Mouse (Mus musculus): ENCODE measurements around the gene Ass1. TPM values are rescaled to one million over a fixed set of nuclear protein-coding genes. Genes with fewer than 3 reads are reported as not detected.
"Not testable (repeated sequence)": the region's sequence is repeated elsewhere in the genome, so short reads cannot be mapped to it uniquely, and the experiment has no call there.

The Ass1 gene
- total RNA-seq, 2 experiments from 2014 or later = 9.8 to 10.0 TPM

- no peak for DNase-seq (ENCODE audit: low spot score in 2 of 2)
These were observed 55.8 kb downstream of the Ass1 start for GRCm38 (mm10) chr2:31525778-31526177.

GRCm38 (mm10) chr2:31530201-31530600, 60.2 kb downstream of the Ass1 start:
- DNase-seq (ENCODE audit: low spot score in 2 of 2) = no peak

GRCm38 (mm10) chr2:31537054-31537453, 67.0 kb downstream of the Ass1 start:
- DNase-seq (ENCODE audit: low spot score in 2 of 2) = peak in 1 of 2 experiments; percentile 4

GRCm38 (mm10) chr2:31538745-31539144, 68.7 kb downstream of the Ass1 start:
- no peak for DNase-seq (ENCODE audit: low spot score in 2 of 2)

GRCm38 (mm10) chr2:31541581-31541980, 71.6 kb downstream of the Ass1 start:
- no peak for DNase-seq (ENCODE audit: low spot score in 2 of 2)

GRCm38 (mm10) chr2:31547726-31548125, 77.7 kb downstream of the Ass1 start:
- DNase-seq (ENCODE audit: low spot score in 2 of 2) = no peak

GRCm38 (mm10) chr2:31550503-31550902, 80.5 kb downstream of the Ass1 start:
- DNase-seq (ENCODE audit: low spot score in 2 of 2) = no peak

DNA sequence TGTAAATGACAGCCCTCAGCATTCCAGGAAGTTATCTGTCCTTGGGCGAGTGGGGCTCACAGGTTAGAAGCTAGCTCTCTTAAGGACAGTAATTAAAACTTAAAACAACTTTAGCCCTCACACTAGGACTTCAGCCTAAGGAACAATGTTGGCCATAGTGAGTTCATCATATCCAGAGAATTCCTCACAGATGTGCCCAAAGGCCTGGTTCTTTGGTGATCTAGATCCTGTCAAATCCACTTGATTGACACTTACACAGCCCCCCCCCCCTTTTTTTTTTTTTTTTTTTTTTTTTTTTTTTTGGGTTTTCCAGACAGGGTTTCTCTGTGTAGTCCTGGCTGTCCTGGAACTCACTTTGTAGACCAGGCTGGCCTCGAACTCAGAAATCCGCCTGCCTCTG, 81.3 kb downstream of the Ass1 start:
- DNase-seq (ENCODE audit: low spot score in 2 of 2) = not testable (repeated sequence)

DNA sequence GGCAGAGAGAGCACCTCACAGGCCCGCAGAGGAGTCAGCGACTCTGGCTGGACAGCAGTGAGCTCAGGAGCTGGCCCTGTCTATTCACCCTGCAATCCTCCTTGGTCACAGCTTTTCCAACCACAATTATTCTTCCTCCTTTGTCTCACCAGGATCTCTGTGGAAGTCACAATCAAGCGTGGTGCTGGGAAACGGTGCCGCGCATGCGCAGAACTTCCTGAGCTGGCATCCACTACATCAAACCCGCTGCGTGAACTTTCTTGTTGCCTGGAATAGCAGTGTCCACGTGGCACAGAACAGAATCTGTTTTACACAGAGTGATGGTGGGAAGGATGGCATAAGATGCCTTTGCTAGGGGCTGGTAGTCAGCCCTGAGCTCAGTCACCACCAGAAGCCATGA, 82.0 kb downstream of the Ass1 start:
- DNase-seq (ENCODE audit: low spot score in 2 of 2) = no peak

DNA sequence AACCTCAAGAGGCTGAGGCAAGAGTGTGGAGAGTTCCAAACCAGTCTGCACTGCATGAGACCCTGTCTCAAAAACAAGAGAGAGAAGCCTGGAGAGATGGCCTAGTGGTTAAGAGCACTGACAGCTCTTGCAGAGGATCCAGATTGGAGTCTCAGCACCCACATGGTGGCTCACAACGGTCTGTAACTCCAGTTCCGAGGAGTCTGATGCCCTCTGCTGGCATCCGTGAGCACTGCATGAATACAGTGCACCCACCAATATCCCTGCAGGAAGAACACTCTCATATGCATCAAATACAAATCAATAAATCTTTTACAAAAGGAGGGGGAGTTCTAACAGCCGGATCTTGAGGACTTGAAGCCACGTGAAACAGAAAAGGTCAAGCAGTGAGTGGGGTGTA, 84.6 kb downstream of the Ass1 start:
- no peak for DNase-seq (ENCODE audit: low spot score in 2 of 2)

Other genes starting within 250 kb of the Ass1 start
- gene Ncs1, start 224.4 kb upstream of the Ass1 start, total RNA-seq (2021) = 100 to 1,000 TPM; 173 to 197 TPM
- under 1 TPM; 0.30 to 0.69 TPM for gene Hmcn2, start 155.8 kb upstream of the Ass1 start, total RNA-seq (2021)
- gene Fubp3, start 102.4 kb downstream of the Ass1 start, total RNA-seq (2021) = 10 to 100 TPM; 49.8 to 50.3 TPM
- under 1 TPM; 0.19 to 0.46 TPM for gene Prdm12, start 169.8 kb downstream of the Ass1 start, total RNA-seq (2021)
- 10 to 100 TPM; 17.9 TPM for gene Exosc2, start 200.5 kb downstream of the Ass1 start, total RNA-seq (2021)
- 10 to 100 TPM; 45.4 to 49.3 TPM for gene Abl1, start 218.2 kb downstream of the Ass1 start, total RNA-seq (2021)